Mouse (Mus musculus): ENCODE measurements at regions not wholly inside any gene's neighbourhood (a gene's known extent, or its start where the extent isn't known, plus 50 kb on each side); places are given as distances from the start of the nearest gene placed in this dataset.

DNA sequence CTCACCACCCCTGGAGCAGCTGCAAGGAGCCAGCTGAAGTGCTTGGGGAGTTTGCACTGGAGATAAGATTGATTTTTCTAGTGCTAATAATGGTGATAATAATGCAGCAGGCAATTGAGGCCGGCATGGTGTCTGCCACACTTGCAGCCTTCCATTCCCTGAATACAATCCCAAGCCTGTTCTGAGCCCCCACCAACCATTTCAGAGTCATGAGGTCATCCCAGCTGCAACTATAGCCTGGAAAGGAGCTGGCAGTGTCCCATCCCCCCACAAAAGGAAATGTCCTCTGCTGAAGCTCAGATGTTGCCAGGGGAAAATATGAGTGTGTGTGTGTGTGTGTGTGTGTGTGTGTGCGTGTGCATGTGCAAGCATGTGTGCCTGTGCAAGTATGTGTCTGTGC lies 160.2 kb upstream of the Gas1 start:
- in situ Hi-C loops (cut with MboI; ENCODE audit: low pct_unique_long_range_greater_than_20kb in 1 of 2, low sequenced_read_pairs in 2 of 2, unreplicated experiment in 1 of 2): no loop called here

DNA sequence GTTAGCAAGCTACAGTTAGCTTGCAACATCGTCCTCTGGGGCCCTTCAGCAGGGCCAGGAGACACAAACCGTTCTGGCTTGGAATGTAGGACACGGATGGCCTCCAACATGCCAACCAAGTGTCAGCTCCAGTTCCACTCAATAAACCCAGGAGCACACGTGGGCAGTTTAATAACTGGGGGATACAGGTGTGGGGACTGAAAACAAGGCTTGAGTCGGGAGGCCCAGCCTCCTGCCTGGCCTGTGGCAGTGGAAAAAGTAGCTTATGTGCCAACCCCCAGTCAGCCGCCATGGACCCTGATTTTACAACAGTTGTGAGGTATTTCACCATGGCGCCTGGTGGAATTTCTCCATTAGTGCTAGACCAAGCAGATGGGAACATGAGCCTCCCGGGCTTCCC lies 160.9 kb upstream of the Gas1 start:
- in situ Hi-C loops (cut with MboI; ENCODE audit: low pct_unique_long_range_greater_than_20kb in 1 of 2, low sequenced_read_pairs in 2 of 2, unreplicated experiment in 1 of 2): no loop called here

DNA sequence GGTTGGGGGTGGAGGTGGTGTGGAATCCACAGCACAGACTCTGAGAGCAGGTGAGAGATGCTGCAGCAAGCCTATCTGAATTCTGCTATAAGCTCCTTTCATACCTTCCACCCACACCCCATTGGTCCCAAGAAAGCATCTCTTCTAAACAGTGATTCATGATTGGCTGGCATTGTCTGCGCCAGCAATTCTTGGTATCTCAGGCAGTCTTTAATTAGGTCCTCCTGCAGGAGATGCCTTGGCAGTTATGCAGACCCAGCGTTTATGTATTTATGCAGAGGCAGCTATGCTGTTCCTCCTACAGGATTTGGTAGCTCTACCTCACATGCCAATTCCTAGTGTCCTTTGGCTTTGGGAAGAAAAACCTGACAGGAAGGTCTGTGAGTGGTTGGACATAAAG lies 162.9 kb upstream of the Gas1 start:
- in situ Hi-C loops (cut with MboI; ENCODE audit: low pct_unique_long_range_greater_than_20kb in 1 of 2, low sequenced_read_pairs in 2 of 2, unreplicated experiment in 1 of 2): no loop called here

DNA sequence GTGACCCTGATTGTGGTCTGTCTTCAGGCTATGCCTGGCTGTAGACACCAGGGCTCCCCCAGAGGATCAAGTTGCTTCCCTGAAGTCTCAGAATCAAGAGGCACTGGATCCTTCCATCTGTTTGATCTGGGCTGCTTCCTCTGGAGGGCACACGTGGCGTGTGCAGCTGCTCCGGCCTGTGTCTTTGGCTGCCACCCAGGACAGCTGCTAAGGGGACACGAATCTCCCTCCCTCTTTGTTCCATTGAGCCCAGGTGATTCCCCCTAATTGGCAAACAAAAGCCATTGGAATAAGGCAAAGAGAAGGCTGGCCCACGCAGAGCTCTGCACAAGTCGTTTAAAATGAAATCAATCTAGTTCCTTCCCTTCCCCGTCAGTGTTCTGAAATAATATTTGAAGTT lies 170.7 kb upstream of the Gas1 start:
- in situ Hi-C loops (cut with MboI; ENCODE audit: low pct_unique_long_range_greater_than_20kb in 1 of 2, low sequenced_read_pairs in 2 of 2, unreplicated experiment in 1 of 2): no loop called here

DNA sequence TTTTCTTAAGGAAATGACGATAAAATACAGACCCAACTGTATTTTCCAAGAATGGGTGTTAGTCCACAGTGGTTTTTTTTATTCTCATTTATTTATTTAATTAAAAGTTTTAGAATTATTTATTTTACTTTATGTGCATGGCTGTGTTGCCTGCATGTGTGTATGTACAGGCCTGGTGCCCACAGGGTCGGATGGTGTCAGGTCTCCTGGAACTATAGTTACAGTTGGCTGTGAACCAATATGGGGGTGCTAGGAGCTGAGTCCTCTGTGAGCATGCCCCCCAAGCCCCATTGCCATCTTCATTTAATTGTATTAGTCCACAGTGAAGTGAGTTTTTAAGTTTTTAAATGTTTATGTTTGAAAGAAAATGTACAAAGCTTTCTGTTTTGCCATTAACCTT lies 171.3 kb upstream of the Gas1 start:
- in situ Hi-C loops (cut with MboI; ENCODE audit: low pct_unique_long_range_greater_than_20kb in 1 of 2, low sequenced_read_pairs in 2 of 2, unreplicated experiment in 1 of 2): no loop called here

DNA sequence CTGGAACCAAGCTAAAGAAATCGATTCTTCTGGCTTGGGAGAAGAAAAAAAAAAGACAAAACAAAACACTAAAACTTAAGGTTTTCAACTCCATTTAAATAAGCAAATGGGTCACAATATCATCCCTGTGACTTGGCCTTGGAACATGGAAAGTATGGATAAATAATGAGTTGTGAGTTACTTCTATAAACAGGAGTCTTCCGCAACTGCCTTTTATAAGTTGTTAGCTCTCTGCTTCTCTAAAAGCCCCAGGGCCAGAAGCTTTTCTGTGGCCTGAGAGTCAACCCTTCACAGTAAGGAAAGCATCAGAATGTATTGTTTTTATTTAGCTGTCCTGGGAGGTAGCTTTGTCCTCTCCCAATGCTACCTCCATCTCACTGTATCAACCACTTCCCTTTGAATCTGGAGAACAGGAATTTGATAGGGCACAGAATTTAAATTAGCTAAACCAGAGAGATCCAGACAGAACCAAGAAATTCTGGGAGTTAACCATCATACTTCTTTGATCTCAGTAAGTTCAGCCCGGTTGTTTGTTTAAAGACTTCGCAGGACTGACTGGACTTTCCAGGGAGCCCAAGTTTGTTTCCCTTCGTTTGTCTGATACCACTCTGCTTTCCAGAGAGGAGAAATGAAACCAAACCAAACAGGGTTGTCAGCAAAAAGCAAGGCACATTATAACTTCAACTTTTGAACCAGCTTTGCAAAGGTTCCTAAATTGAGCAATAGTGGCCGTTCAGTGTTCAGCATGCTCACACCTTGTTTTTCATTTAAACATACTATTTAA lies 178.7 kb upstream of the Gas1 start:
- in situ Hi-C loops (cut with MboI; ENCODE audit: low pct_unique_long_range_greater_than_20kb in 1 of 2, low sequenced_read_pairs in 2 of 2, unreplicated experiment in 1 of 2): no loop called here

DNA sequence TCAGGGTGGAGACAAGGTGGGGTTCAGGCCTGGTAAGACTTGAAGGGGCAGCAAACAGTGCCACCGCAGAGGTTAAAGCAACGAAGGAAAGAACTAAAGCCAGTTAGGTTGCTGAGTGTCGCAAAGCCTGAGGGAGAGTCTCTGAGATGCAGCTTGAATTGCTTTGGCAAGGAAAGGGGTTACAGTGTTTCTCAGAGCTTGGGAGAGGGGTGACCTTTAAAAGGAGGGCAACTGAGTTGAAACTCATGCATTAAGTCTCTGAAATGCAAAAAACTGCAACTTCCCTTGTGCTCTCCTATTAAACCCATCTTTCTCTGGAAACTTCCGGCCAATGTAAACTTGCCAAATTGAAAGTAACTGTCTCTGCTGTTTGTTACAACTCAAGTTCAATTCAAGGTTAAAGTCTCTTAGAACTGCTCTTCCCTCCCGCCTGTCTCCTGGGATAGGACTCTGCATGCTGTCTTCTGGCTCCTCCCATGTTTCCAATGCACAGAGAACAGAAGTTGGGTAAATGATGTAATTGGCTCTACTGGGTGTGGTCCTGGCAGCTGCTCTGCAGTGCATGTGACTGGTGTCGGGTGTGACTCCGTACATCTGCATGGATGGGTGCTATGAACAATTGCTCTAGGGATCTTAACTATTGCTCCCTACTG lies 181.4 kb upstream of the Gas1 start:
- in situ Hi-C loops (cut with MboI; ENCODE audit: low pct_unique_long_range_greater_than_20kb in 1 of 2, low sequenced_read_pairs in 2 of 2, unreplicated experiment in 1 of 2): no loop called here

DNA sequence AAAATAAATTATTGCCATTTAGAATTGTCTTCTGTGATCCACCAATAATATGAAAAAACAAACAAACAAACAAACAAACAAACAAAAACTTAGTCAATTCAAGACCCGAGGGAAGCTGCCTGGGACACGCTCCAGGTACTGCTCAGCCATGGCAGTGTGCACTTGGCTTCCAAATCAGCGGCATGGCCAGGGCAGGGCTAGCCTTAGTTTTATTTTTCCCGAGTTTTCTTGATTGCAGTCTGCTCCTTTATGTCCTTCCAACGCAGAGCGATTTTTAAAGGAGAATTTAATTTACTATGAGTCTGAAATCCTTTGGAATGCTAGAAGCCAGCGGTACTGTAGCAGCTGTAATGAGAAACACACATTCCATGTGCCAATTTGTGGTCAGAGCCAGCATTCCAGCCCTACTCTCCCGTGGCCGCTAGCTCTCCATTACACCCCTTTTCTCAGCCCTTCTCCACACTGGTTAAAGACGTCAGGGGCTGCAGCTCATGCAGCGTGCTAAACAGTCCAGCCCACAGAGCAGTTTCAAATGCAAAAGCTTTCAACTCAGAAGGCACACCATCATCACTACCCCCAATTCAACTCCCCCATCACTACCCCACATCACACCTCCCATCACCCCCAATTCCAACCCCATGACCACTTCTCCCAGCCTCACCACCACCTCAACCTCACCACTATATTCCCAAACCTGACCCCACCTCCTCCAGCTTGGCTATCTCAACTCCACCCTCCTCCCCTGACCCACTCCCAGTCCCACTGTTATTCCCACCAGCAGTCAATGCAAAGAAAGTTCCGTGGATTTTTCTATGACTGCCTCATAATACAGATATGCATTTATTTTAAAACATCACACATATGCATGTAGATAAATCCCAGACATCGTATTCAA lies 187.9 kb upstream of the Gas1 start:
- in situ Hi-C loops (cut with MboI; ENCODE audit: low pct_unique_long_range_greater_than_20kb in 1 of 2, low sequenced_read_pairs in 2 of 2, unreplicated experiment in 1 of 2): no loop called here

DNA sequence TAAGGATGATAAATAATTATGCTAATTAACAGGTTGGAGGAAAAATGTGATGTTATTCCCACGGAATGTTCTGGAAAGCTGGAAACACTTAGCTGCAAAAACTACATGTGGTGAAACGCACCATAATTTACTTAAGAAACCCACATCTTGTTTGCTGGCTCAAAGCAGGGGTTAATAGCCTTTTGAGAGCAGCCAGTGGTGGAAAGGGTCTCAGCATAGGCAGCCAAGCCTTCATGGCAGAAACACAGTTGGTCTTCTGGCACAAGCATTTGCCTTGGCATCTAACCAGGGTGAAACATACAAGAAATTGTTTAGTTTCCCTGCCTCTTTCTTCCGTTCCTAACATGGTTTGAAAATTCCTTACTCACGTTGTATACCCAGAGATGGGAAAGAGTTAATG lies 192.1 kb upstream of the Gas1 start:
- in situ Hi-C loops (cut with MboI; ENCODE audit: low pct_unique_long_range_greater_than_20kb in 1 of 2, low sequenced_read_pairs in 2 of 2, unreplicated experiment in 1 of 2): no loop called here

DNA sequence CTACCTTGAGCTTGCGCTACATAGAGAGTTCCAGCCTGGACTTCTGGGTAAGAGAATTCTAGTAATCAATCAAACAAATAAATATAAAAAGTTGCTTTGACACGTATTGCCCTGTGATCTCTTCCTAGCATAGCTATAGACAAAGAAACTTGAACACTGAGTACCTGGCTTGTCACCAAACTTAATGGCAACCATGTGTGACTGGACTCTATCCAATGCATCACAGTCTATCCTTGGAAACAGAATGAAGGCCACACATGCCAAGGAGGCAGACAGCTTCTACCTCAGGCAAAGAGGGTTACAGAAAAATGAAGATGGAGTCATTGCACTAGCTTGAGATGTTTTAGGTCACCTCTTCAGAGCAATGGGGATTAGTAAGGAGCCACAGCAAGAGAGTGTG lies 194.5 kb upstream of the Gas1 start:
- in situ Hi-C loops (cut with MboI; ENCODE audit: low pct_unique_long_range_greater_than_20kb in 1 of 2, low sequenced_read_pairs in 2 of 2, unreplicated experiment in 1 of 2): no loop called here

DNA sequence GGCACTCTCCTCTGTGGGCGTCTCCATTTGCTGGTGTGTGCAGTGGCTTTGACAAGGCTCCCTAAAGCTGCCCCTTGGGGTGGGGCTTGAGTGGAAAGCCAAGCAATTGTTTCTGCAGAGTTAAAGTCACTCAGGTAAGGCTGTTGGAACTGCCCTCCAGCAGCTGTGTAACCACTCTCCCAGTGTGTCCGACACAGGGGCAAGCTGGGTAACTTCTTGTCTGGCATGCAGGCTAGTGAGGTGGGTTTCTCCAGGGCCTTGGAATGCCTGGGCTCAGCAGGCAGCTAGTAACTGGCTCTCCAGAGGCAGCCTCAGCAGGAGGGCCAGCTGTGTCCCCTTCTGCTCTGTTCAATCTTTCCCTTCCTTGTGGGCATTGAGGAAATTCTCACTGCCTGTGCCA lies 199.5 kb upstream of the Gas1 start:
- in situ Hi-C loops (cut with MboI; ENCODE audit: low pct_unique_long_range_greater_than_20kb in 1 of 2, low sequenced_read_pairs in 2 of 2, unreplicated experiment in 1 of 2): no loop called here

DNA sequence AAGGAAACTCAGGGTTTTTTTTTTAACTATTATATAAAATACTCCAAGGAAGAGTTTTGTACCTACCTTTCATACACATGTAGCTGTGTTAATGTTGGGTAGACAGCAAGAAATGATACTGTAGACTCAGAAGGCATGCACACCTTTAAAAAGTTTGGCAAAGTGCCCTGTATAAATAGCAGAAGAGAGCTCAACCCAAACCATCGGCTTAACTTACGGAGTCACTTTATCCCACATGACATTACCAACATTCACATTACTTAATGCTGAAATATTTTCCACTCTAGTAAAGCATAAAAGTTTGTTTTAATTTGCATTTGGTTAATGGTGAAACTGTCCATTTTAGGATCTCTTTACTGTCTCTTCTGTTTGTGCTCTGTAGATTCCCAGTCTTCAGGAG lies 205.7 kb upstream of the Gas1 start:
- in situ Hi-C loops (cut with MboI; ENCODE audit: low pct_unique_long_range_greater_than_20kb in 1 of 2, low sequenced_read_pairs in 2 of 2, unreplicated experiment in 1 of 2): no loop called here

DNA sequence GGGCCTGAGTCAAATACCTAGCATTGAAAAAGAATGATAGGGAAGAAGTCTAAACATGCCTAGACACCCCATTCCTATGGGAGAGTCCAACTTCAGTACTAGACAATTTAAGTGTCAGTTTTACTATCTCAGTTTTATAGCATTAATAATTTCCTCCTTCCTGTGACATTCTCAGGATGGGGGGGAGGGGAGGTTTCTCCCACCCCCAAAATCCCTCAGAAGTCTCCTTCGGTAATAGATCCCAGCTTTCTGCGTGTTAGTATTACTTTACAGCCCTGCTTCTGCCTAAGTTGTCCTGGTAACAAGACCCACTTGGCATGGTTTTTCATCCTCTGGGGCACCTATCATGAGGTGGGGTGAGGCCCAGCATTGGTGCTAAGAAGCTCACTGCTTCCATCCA lies 202.9 kb upstream of the Dapk1 start:
- in situ Hi-C loops (cut with MboI; ENCODE audit: low pct_unique_long_range_greater_than_20kb in 1 of 2, low sequenced_read_pairs in 2 of 2, unreplicated experiment in 1 of 2): no loop called here

DNA sequence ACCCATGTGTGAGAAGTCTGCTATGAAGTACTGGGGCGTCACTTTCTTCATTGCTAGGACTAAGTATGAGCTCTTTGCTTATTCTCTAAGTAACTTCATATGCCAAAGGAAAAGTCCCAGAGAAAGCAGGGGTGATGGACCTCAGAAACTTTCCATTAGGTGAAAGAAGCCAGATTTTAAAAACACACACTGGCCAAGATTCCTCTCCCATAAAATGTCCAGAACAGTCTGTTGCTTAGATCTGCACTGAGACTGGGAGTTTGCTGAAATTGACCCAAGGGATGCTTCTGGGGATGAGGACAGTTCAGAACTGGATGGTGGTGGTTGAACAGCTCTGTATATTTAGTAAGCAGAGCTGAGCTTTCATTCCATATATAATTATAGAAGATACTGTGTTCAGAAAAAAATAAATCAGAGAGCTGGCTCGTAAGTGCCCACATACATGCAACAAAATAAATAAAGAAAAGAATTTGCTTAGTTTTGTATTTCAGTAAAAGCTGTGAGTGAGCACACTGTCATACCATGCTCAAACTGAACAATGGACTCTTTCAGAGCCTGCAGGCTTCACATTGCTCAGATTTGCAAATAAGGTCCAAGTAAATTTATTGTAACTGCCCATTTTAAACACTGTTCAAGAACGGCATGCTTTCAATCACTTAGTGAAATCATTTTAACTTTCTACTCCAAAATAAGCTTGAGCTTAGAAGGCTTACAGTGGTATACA lies 200.8 kb upstream of the Dapk1 start:
- in situ Hi-C loops (cut with MboI; ENCODE audit: low pct_unique_long_range_greater_than_20kb in 1 of 2, low sequenced_read_pairs in 2 of 2, unreplicated experiment in 1 of 2): no loop called here

DNA sequence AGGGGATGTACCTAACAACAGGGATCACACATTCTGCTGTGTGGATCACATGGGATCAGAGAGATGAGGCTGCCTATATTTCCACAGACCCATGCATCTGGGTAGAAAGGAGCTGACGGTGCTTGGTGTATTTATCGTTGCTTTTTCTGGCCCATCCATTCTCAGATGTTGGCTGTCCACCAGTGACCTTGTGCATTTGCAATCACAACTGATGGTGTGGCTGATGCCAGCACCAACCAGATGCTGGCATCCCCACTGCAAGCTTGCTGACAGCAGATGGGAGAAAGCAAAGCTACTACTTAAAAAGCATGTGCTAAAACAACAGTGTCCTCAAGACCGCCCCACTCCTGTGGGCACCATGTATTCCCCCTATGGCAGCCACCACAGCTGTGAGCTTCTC lies 198.3 kb upstream of the Dapk1 start:
- in situ Hi-C loops (cut with MboI; ENCODE audit: low pct_unique_long_range_greater_than_20kb in 1 of 2, low sequenced_read_pairs in 2 of 2, unreplicated experiment in 1 of 2): no loop called here

DNA sequence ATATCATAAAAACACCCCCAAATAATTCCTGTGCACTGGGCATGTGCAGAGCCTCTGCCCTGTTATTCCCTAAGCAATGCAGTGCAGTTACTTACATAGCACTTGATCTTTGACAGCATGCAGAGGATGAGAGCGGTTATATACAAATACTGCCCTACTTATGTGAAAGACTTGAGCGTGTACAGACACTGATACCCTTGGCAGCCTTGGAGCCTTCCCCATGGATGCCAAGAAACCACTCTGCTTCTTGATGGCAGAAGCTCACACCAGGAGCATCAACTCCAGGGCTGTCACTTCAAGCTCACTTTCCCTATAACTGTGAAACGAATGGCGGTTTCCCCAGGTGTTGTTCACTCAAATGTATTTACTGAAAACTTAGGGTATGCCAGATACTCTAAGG lies 194.4 kb upstream of the Dapk1 start:
- in situ Hi-C loops (cut with MboI; ENCODE audit: low pct_unique_long_range_greater_than_20kb in 1 of 2, low sequenced_read_pairs in 2 of 2, unreplicated experiment in 1 of 2): no loop called here

DNA sequence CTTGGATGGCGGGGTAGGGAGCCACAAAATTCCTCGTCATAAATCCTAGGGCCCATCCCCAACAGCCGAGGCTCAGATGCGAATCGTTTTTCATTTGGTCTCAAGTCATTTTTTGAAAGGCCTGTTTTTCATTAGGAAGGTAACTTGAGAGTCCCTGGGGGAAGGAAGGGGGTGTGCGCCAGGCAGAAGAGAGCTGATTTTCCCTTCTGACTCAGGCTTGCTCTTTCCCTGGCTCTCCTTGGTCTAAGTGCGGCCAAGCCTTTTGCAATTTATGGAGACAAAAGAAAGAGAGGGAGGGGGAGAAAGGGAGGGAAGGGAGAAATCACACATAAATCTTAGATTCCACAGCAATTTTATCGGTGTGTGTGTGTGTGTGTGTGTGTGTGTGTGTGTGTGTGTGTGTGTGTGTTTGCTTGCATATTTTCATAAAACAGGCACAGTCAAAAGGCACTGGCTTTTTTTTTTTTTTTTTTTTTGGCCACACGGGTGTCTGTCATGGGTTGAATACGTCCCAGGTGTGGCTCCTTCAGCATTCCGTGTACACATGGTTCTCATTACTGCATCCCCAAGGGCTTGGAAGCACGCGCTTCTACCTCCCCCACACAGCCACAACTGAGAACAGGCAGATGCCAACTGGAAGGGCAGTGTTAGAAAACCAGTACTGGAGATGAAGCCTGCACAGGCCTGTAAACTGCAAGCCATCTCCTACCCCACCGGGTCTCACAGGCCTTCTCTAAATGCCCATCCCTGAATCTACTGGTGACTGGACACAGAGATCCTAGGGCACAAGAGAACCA lies 191.8 kb upstream of the Dapk1 start:
- in situ Hi-C loops (cut with MboI; ENCODE audit: low pct_unique_long_range_greater_than_20kb in 1 of 2, low sequenced_read_pairs in 2 of 2, unreplicated experiment in 1 of 2): no loop called here

DNA sequence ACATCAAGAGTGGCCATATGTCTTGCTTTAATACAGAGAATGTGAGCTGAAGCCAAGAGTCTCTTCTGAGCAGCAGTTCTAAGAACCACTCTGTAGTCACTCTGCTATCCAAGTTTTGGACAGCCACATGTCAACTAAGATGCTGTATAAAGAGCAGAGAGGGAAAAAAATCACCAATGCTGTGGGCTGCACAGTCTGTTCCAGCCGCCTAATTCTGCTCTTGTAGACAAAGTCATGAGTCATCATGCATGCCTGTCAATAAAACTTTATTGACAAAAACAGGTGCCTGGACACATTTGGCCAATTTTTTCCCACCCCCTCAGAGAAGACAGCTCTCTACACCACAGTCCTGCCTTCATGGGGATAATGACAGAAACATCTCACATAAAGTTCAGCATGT lies 185.7 kb upstream of the Dapk1 start:
- in situ Hi-C loops (cut with MboI; ENCODE audit: low pct_unique_long_range_greater_than_20kb in 1 of 2, low sequenced_read_pairs in 2 of 2, unreplicated experiment in 1 of 2): no loop called here

Data from mouse embryonic stem cell (cell line).